Mouse (Mus musculus) embryonic facial prominence, embryonic 11.5 days (tissue): ENCODE results near the gene Rnf103. TPM values are rescaled to one million over a fixed set of nuclear protein-coding genes. Genes with fewer than 3 reads are reported as not detected.
"Not testable (repeated sequence)": the region's sequence is repeated elsewhere in the genome, so short reads cannot be mapped to it uniquely, and the experiment has no call there.

Experiments
- ATAC-seq: fragments of 200-750 bp; cut with Nextera tagmentation; replicated peaks from 2 replicates; pipeline ENCODE4 v1.8.0; 2017; ENCODE audit warnings: low read depth; ENCODE audit not compliant: insufficient number of reproducible peaks, low FRiP score, low TSS enrichment
- DNase-seq: peaks from one replicate; pipeline ENCODE4 v3.0.0-alpha.2; 2015; ENCODE audit warnings: low spot score
- H3K27ac ChIP-seq: fragments of 300-500 bp; sonication (generic); replicated peaks from 2 replicates; pipeline ENCODE4 v1.5.1; 2014; ENCODE audit warnings: mild to moderate bottlenecking, low read depth, low read length, control low read depth
- H3K27me3 ChIP-seq: fragments of 300-500 bp; sonication (generic); 2 replicates; pipeline ENCODE4 v1.6.1; 2014; ENCODE audit warnings: mild to moderate bottlenecking, low read length, moderate library complexity, mixed read lengths; ENCODE audit not compliant: control insufficient read depth, insufficient read depth
- H3K36me3 ChIP-seq: fragments of 300-500 bp; sonication (generic); replicated peaks from 2 replicates; pipeline ENCODE4 v1.6.1; 2014; ENCODE audit warnings: low read depth, mild to moderate bottlenecking, low read length, moderate library complexity, mixed read lengths; ENCODE audit not compliant: control insufficient read depth, insufficient read depth
- H3K4me1 ChIP-seq: fragments of 300-500 bp; sonication (generic); 2 replicates; pipeline ENCODE4 v1.6.1; 2014; ENCODE audit warnings: low read length, mixed read lengths; ENCODE audit not compliant: control insufficient read depth, insufficient read depth
- H3K4me2 ChIP-seq: fragments of 300-500 bp; sonication (generic); 2 replicates; pipeline ENCODE4 v1.6.1; 2014; ENCODE audit warnings: low read depth, mild to moderate bottlenecking, control low read depth, low read length, moderate library complexity
- H3K4me3 ChIP-seq: fragments of 300-500 bp; sonication (generic); 2 replicates; pipeline ENCODE4 v1.5.1; 2014; ENCODE audit warnings: low read depth, low read length, control low read depth
- H3K9ac ChIP-seq: fragments of 300-500 bp; sonication (generic); replicated peaks from 2 replicates; pipeline ENCODE4 v1.6.1; 2014; ENCODE audit warnings: mild to moderate bottlenecking, control low read depth, low read length
- H3K9me3 ChIP-seq: fragments of 300-500 bp; sonication (generic); replicated peaks from 2 replicates; pipeline ENCODE4 v1.6.1; 2016; ENCODE audit warnings: mild to moderate bottlenecking, low read length, inconsistent platforms, mixed read lengths; ENCODE audit not compliant: control insufficient read depth
- WGBS: fragments of 180-500 bp; shearing (Covaris S2); extraction: QIAGEN DNeasy Blood & Tissue Kit; methylation state at CpG from one replicate; pipeline ENCODE4 v1.1.7; 2014; 5-methylcytosine and 5-hydroxymethylcytosine counted together
- polyA plus RNA-seq: library from polyadenylated mRNA; unstranded; fragments of >200 nt; fragmentation: Nextera tagmentation; extraction: Ambion mirVana; gene quantifications from 2 replicates; pipeline ENCODE4 v1.2.1, GENCODE M21; 2014

Rnf103 gene
- 17.3 and 19.1 TPM in 2 replicates for polyA plus RNA-seq

- WGBS, result under 1% methylated on average over 70 of the region's 79 CpGs
Measured at GRCm38 (mm10) chr6:71493675-71494340, at the start of gene Rnf103. Rnf103 (plus strand) TSS chr6:71493894.

GRCm38 (mm10) chr6:71444756-71445155 lies 48.9 kb upstream of the Rnf103 start:
- DNase-seq, result no peak
- Histone ChIP-seq H3K4me2 (no peak overlapping the region), H3K4me3 (no peak overlapping the region), H3K27me3 (no peaks in the 10 kb centered on the region), H3K9ac (no peak overlapping the region), H3K9me3 (no peaks in the 10 kb centered on the region), H3K27ac (no peak overlapping the region), H3K36me3 (no peaks in the 10 kb centered on the region), H3K4me1 (no peaks in the 10 kb centered on the region)
- 55% methylated on average over 1 of the region's 1 CpGs for WGBS
- no peak for ATAC-seq

More at GRCm38 (mm10) chr6:71493675-71494340, at the start of gene Rnf103:
- no peaks in the 10 kb centered on the region for H3K4me1 ChIP-seq
- H3K9me3 ChIP-seq, result no peaks in the 10 kb centered on the region
- H3K4me2 ChIP-seq, result peak within 1 kb of the TSS; percentile 69
- H3K4me3 ChIP-seq, result peak within 1 kb of the TSS; percentile 92
- H3K27ac ChIP-seq, result peak within 1 kb of the TSS; percentile 92
- ATAC-seq (peak; percentile 97), DNase-seq (peak; percentile 96)
- no peaks in the 10 kb centered on the region for H3K27me3 ChIP-seq
- peak within 1 kb of the TSS; percentile 99 for H3K9ac ChIP-seq
- no peaks in the 10 kb centered on the region for H3K36me3 ChIP-seq

- Histone ChIP-seq H3K9ac (no peak overlapping the region), H3K4me3 (no peak overlapping the region), H3K27ac (no peak overlapping the region), H3K27me3 (no peaks in the 10 kb centered on the region), H3K4me1 (no peaks in the 10 kb centered on the region), H3K4me2 (no peak overlapping the region), H3K9me3 (no peaks in the 10 kb centered on the region), H3K36me3 (no peaks in the 10 kb centered on the region)
- DNase-seq (no peak), ATAC-seq (no peak)
- 83% methylated on average over 6 of the region's 6 CpGs for WGBS
Measured at GRCm38 (mm10) chr6:71445560-71445959, 48.1 kb upstream of the Rnf103 start.

GRCm38 (mm10) chr6:71452792-71453191 lies 40.9 kb upstream of the Rnf103 start:
- H3K27ac ChIP-seq, result no peak overlapping the region
- 70% methylated on average over 2 of the region's 2 CpGs for WGBS
- H3K4me2 ChIP-seq, result no peak overlapping the region
- H3K4me1 ChIP-seq, result no peaks in the 10 kb centered on the region
- DNase-seq (no peak), ATAC-seq (no peak)
- H3K9ac ChIP-seq, result no peak overlapping the region
- no peaks in the 10 kb centered on the region for H3K36me3 ChIP-seq
- no peaks in the 10 kb centered on the region for H3K9me3 ChIP-seq
- no peak overlapping the region for H3K4me3 ChIP-seq
- H3K27me3 ChIP-seq, result no peaks in the 10 kb centered on the region

- not testable (repeated sequence) for H3K4me3 ChIP-seq, H3K9me3 ChIP-seq, H3K9ac ChIP-seq, H3K27me3 ChIP-seq, H3K4me2 ChIP-seq, H3K36me3 ChIP-seq, DNase-seq, H3K27ac ChIP-seq, ATAC-seq, H3K4me1 ChIP-seq
Measured at GRCm38 (mm10) chr6:71453983-71454739, 39.5 kb upstream of the Rnf103 start.

- Histone ChIP-seq H3K9me3 (no peaks in the 10 kb centered on the region), H3K4me2 (no peak overlapping the region), H3K27ac (no peak overlapping the region), H3K4me1 (no peaks in the 10 kb centered on the region), H3K27me3 (no peaks in the 10 kb centered on the region), H3K9ac (no peak overlapping the region), H3K36me3 (no peaks in the 10 kb centered on the region), H3K4me3 (no peak overlapping the region)
- 65% methylated on average over 8 of the region's 8 CpGs for WGBS
- ATAC-seq, result no peak
- no peak for DNase-seq
Measured at GRCm38 (mm10) chr6:71457956-71458608, 35.6 kb upstream of the Rnf103 start.

- DNase-seq (no peak), ATAC-seq (no peak)
- H3K36me3 ChIP-seq, result no peaks in the 10 kb centered on the region
- 87% methylated on average over 3 of the region's 3 CpGs for WGBS
- H3K9me3 ChIP-seq, result no peaks in the 10 kb centered on the region
- no peak overlapping the region for H3K4me2 ChIP-seq
- H3K4me3 ChIP-seq, result no peak overlapping the region
- H3K27me3 ChIP-seq, result no peaks in the 10 kb centered on the region
- H3K27ac ChIP-seq, result no peak overlapping the region
- no peak overlapping the region for H3K9ac ChIP-seq
- H3K4me1 ChIP-seq, result no peaks in the 10 kb centered on the region
Measured at GRCm38 (mm10) chr6:71465146-71465545, 28.5 kb upstream of the Rnf103 start.

GRCm38 (mm10) chr6:71467766-71468165 lies 25.9 kb upstream of the Rnf103 start:
- Histone ChIP-seq H3K9ac (no peak overlapping the region), H3K4me3 (no peak overlapping the region), H3K9me3 (no peaks in the 10 kb centered on the region), H3K4me2 (no peak overlapping the region), H3K27ac (no peak overlapping the region), H3K27me3 (no peaks in the 10 kb centered on the region), H3K4me1 (no peaks in the 10 kb centered on the region), H3K36me3 (no peaks in the 10 kb centered on the region)
- ATAC-seq, result no peak
- whole genome bisulfite sequencing, result 88% methylated on average over 4 of the region's 4 CpGs
- no peak for DNase-seq
